Mouse (Mus musculus) heart, postnatal 0 days (tissue): ENCODE measurements around the gene Hcrtr1. TPM values are rescaled to one million over a fixed set of nuclear protein-coding genes. Genes with fewer than 3 reads are reported as not detected.
A peak's percentile ranks its signal among the peaks of the same experiment; 100 is the strongest.

ENCODE experiments used
- ATAC-seq: fragments of 200-750 bp; cut with Nextera tagmentation; 2 replicates; pipeline ENCODE4 v1.8.0; 2017; ENCODE audit warnings: low read depth, moderate number of reproducible peaks, moderate library complexity; ENCODE audit not compliant: insufficient read depth
- DNase-seq: peaks from one replicate; pipeline ENCODE4 v3.0.0-alpha.2; 2016; ENCODE audit warnings: low spot score
- H3K27ac ChIP-seq: fragments of 300-500 bp; sonication (generic); 2 replicates; pipeline ENCODE4 v1.5.1; 2014; ENCODE audit warnings: low read depth, mild to moderate bottlenecking
- H3K27me3 ChIP-seq: fragments of 300-500 bp; sonication (generic); 2 replicates; pipeline ENCODE4 v1.6.1; 2014; ENCODE audit warnings: low read length, mixed read lengths; ENCODE audit not compliant: control insufficient read depth, insufficient read depth
- H3K36me3 ChIP-seq: fragments of 300-500 bp; sonication (generic); replicated peaks from 2 replicates; pipeline ENCODE4 v1.6.1; 2014; ENCODE audit warnings: low read length, mixed read lengths; ENCODE audit not compliant: control insufficient read depth, insufficient read depth
- H3K4me1 ChIP-seq: fragments of 300-500 bp; sonication (generic); 2 replicates; pipeline ENCODE4 v1.6.1; 2014; ENCODE audit warnings: antibody characterized with exemption; ENCODE audit not compliant: control insufficient read depth, insufficient read depth
- H3K4me2 ChIP-seq: fragments of 300-500 bp; sonication (generic); 2 replicates; pipeline ENCODE4 v1.6.1; 2014; ENCODE audit warnings: low read depth, mild to moderate bottlenecking, low read length, moderate library complexity
- H3K4me3 ChIP-seq: fragments of 300-500 bp; sonication (generic); 2 replicates; pipeline ENCODE4 v1.5.1; 2014; ENCODE audit warnings: low read depth, low read length
- H3K9ac ChIP-seq: fragments of 300-500 bp; sonication (generic); replicated peaks from 2 replicates; pipeline ENCODE4 v1.6.1; 2014; ENCODE audit warnings: low read depth, low read length, mixed read lengths
- H3K9me3 ChIP-seq: fragments of 300-500 bp; sonication (generic); replicated peaks from 2 replicates; pipeline ENCODE4 v1.6.1; 2016; ENCODE audit warnings: low read length; ENCODE audit not compliant: control insufficient read depth
- CTCF ChIP-seq: IDR thresholded peaks from 2 replicates; pipeline ENCODE4 v1.5.1; 2016; ENCODE audit warnings: antibody characterized with exemption, control low read depth, low read depth
- EP300 ChIP-seq: IDR thresholded peaks from 2 replicates; pipeline ENCODE4 v1.6.1; 2016; ENCODE audit warnings: antibody characterized with exemption, low read depth
- WGBS: fragments of 180-500 bp; shearing (Covaris S2); extraction: QIAGEN DNeasy Blood & Tissue Kit; methylation state at CpG from one replicate; pipeline ENCODE4 v1.1.7; 2014; 5-methylcytosine and 5-hydroxymethylcytosine counted together
- polyA plus RNA-seq: library from polyadenylated mRNA; unstranded; fragments of >200 nt; fragmentation: Nextera tagmentation; extraction: Ambion mirVana; gene quantifications from 2 replicates; pipeline ENCODE4 v1.2.1, GENCODE M21; 2015
- total RNA-seq: library from RNA; depleted of rRNA; stranded (reverse); fragments of >200 nt; gene quantifications from 2 replicates; pipeline ENCODE4 v1.2.3, GENCODE M21; 2014; ENCODE audit warnings: low replicate concordance

Hcrtr1 gene
- total and polyA plus RNA-seq, 2 experiments from 2014 or later = not detected

DNA sequence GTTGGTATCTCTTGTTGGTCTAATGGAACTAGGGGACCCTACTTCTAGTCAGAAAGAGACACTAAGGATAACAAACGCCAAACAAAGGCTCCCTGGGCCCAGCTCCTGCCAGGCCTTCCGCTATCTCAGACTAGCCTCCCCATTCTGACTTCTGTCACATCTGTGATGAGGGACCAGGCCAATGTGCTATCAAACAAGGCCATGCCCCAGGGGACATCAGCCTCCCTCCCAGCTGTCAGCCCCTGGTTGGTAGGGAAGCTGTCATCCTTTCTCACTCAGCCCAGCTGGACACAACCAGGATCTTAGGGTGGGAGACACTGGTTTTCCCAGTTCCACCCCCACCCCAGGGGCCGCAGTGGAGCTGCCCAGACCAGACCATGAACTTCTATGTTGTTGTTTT lies 44.0 kb downstream of the Hcrtr1 start:
- no peaks in the 10 kb centered on the region for H3K9me3 ChIP-seq
- H3K4me3 ChIP-seq = no peak overlapping the region
- H3K9ac ChIP-seq = no peak overlapping the region
- no peaks in the 10 kb centered on the region for H3K4me1 ChIP-seq
- H3K4me2 ChIP-seq = no peak overlapping the region
- TF ChIP-seq CTCF = no peak
- H3K27me3 ChIP-seq = 0 out of 2 replicates have a peak, but pooled peaks cover 12% of the 10 kb centered on the region
- DNase-seq (no peak), ATAC-seq (no peak)
- WGBS = 42% methylated on average over 3 of the region's 3 CpGs
- H3K27ac ChIP-seq = no peak overlapping the region
- H3K36me3 ChIP-seq = no peaks in the 10 kb centered on the region

DNA sequence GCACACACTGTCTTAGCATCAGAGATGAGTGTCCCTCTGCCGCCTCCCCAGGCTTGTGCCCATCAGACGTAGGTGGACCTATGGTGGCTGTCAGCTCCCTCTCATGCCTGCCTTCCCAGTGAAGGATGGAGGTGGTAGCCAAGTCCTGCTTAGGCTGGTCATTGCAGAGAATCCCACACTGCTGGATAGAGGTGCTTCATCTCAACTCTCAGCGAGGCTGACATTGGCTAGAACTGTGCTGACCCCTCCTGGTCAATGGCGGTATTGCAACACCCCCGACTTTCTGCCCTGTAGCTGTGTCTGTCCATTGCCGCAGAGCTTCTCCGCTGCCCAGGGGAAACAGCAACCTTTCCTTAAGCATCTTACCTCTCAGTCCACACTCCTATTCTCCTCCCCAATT lies 51.9 kb downstream of the Hcrtr1 start:
- Histone ChIP-seq H3K4me2 (no peak overlapping the region), H3K27me3 (peaks cover 18% of the 10 kb centered on the region), H3K27ac (no peak overlapping the region), H3K4me1 (no peaks in the 10 kb centered on the region), H3K36me3 (no peaks in the 10 kb centered on the region), H3K9ac (no peak overlapping the region), H3K9me3 (no peaks in the 10 kb centered on the region), H3K4me3 (no peak overlapping the region)
- no peak for TF ChIP-seq EP300
- peak; percentile 99 for TF ChIP-seq CTCF
- DNase-seq (peak; percentile 75), ATAC-seq (peak; percentile 50)
- 12% methylated on average over 7 of the region's 7 CpGs for WGBS

DNA sequence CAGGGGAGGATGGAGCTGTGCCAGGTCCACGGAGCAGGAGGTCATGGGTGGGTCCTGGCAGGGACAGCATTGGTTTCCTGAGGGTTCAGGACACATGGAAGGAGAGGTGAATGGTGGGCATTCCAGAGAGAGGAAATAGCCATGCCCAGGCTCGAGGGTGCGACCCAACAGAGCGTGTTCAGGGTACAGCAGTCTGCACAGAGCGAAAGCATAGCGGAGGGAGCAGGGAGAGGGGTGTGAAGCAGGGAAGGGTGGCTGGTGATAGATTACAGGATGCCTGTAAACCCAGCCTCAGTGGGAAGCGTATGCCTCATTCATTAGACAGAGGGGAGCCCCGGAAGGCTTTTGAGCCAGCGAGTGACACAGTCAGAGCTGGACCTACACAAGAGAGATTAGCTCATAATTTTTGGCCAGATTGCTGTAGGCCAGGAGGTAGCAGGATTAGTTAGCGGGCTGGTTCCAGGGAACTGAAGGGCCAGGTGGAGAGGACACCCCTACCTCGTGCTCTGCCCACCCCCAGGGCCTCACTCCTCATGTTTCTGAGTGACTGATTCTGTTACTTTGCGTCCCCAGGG lies 53.8 kb downstream of the Hcrtr1 start:
- Histone ChIP-seq H3K27me3 (peaks cover 18% of the 10 kb centered on the region), H3K9ac (no peak overlapping the region), H3K27ac (no peak overlapping the region), H3K4me2 (no peak overlapping the region), H3K4me3 (no peak overlapping the region), H3K36me3 (no peaks in the 10 kb centered on the region), H3K4me1 (peaks cover 6% of the 10 kb centered on the region; the same call in 1 of the 2 replicates), H3K9me3 (no peaks in the 10 kb centered on the region)
- no peak for TF ChIP-seq CTCF
- no peak for TF ChIP-seq EP300
- ATAC-seq = no peak
- no peak for DNase-seq
- WGBS = 68% methylated on average over 12 of the region's 12 CpGs

DNA sequence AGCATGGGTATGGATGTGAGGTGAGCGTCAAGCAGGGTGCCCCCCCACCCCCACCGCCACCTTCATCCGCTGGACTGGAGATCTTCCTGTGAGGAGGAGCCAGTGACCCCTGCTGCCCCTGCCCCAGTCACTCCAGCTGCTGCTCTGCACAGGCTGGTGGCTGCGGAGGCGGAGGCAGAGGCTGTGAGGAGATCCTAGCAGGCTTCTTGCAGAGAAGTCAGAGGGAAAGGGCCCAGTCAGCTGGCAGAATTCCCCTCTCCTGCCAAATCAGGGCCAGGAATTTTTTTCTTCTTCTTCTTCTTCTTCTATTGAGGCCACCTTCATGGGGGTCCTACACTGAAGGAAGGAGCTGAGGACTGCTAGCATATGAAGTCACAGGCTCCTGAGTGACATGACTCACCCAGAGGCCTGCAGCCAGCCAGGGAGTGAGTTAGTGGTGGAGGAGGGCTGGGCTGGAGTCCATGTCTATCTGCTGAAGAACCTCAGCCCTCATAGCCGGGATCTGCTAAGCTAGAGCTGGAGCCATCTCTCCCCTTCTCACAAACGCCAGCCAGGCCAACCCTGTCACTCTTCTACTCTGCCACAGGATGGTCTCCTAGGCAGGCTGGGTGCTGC lies 54.7 kb downstream of the Hcrtr1 start:
- Histone ChIP-seq H3K4me1 (peaks cover 6% of the 10 kb centered on the region; the same call in 1 of the 2 replicates), H3K27ac (peak overlapping the region; percentile 20; the same call in 1 of the 2 replicates), H3K27me3 (peaks cover 18% of the 10 kb centered on the region), H3K4me3 (no peak overlapping the region), H3K4me2 (no peak overlapping the region), H3K9me3 (no peaks in the 10 kb centered on the region), H3K9ac (no peak overlapping the region), H3K36me3 (no peaks in the 10 kb centered on the region)
- no peak for DNase-seq
- ATAC-seq = no peak
- 52% methylated on average over 7 of the region's 7 CpGs for WGBS
- TF ChIP-seq CTCF (no peak), EP300 (no peak)

DNA sequence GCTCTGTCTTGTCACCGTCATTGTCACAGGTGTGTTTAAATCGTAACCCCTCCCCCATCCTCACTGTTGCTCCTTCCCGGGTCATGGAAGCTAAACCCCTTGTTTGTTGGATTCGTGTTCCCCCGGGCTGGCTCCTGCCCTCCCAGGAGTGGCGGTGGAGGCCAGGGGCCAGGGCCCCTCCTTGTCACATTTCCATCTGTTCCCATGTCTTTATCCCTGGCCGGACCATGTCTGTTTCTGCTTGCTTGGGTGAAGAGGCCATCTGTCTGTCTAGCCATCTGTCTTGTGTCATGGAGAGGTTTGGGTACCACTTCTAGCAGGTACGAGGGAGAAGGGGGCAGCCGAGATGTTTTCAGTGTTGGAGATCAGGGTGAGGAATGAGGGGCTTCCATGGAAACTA lies 56.9 kb downstream of the Hcrtr1 start:
- no peak overlapping the region for H3K4me2 ChIP-seq
- H3K36me3 ChIP-seq = no peaks in the 10 kb centered on the region
- H3K27me3 ChIP-seq = peaks cover 23% of the 10 kb centered on the region
- no peaks in the 10 kb centered on the region for H3K9me3 ChIP-seq
- no peak; the same call in 1 of the 2 replicates for ATAC-seq
- WGBS = 54% methylated on average over 9 of the region's 9 CpGs
- no peak overlapping the region for H3K4me3 ChIP-seq
- no peak overlapping the region for H3K9ac ChIP-seq
- DNase-seq = no peak
- TF ChIP-seq EP300 = no peak
- TF ChIP-seq CTCF = no peak
- no peak overlapping the region for H3K27ac ChIP-seq
- H3K4me1 ChIP-seq = peaks cover 6% of the 10 kb centered on the region; the same call in 1 of the 2 replicates
